Mouse (Mus musculus): ENCODE results near the gene Osbp2.
A peak's percentile ranks its signal among the peaks of the same experiment; 100 is the strongest.

Osbp2 gene

DNA sequence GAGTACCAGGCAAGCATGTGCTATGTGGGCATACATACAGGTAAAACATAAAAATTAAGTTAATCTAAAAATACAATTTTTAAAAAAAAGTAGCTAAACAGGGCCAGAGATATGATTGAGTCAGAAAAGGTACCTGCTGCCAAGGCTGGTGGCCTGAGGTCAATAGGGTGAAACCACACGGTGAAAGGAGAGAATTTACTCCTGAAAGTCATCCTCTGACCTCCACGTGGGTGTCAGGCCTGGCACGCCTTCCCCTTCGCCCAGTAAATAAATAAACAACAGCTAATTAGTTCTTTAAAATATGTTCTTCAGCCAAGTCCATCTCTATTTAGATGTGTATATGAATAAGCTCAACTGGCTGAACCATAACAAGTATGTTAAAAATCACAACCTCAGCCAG is 3.3 kb downstream of the Osbp2 start:
- DNase-seq: no peak

DNA sequence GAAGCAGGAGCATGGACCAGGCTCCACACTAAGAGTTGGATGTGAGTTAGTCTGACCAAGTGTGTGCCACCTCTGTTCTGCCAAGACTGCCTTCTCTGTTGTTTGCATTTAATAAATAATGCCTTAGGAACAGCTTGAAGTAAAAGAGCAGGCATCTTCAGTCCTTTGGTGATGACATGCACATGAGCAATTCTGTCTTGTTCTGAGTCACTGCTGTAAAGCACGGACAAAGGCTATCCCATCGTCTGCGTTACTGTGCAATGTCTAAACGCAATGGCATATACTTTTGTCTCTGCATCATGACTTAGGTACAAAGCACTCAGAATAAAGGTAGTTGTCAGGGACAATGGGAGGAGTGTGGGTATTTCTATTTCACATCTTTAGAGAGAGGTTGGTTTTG is 3.9 kb downstream of the Osbp2 start:
- DNase-seq: no peak

DNA sequence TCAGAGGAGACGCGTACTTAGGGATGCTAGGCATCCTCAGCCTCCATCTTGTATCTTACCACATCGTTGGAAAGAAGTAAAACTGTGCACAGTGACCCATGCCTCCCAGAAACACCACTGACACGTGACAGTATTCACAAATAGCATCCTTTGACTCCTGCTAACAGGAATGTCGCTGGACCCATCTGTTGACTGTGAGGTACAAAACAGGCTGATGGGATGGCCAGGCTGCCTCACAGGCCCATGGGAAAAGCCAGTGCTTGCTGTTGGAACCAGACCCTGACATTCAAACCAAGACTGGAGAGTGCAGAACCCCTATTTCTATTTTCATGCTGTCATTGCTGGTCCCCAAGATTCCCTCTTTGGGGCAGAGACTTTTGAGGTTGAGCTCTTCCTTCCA is 5.8 kb downstream of the Osbp2 start:
- DNase-seq: no peak

DNA sequence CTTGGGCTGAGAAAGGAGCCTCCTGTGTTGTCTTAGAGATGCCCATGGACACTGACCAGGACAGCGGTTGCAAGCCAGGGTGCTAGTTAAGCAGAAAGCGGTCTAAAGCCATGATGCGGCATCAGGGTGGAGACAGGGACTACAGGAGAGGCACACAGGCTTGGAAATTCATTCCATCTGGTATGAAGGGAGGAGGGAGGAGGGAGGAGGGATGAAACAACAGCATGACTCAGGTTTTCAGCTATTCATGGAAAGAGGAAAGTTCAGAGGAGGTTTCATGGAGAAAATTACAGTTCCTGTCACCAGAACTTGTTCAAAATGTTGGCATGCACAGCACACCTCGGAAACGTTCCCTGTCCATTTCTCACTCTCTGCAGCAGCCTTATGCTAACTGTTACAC is 7.9 kb downstream of the Osbp2 start:
- no peak for DNase-seq

DNA sequence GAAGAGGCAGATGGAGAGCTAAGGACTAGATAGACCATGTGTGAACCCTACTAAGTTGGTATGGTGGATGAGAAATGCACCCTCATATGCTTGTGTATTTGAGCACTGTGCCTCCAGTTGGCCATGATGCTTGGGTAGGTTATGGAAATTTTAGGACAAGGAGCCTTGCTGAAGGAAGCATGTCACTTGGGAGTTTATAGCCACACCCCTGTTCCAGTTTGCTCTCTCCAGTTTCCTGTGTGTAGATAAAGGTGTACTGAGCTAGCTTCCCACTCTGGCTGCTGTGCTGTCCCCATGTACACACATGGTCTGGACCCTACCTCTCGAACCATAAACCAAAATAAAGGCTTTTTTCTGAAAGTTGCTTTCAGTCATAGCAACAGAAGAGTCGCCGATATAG is 9.5 kb downstream of the Osbp2 start:
- no peak for DNase-seq

DNA sequence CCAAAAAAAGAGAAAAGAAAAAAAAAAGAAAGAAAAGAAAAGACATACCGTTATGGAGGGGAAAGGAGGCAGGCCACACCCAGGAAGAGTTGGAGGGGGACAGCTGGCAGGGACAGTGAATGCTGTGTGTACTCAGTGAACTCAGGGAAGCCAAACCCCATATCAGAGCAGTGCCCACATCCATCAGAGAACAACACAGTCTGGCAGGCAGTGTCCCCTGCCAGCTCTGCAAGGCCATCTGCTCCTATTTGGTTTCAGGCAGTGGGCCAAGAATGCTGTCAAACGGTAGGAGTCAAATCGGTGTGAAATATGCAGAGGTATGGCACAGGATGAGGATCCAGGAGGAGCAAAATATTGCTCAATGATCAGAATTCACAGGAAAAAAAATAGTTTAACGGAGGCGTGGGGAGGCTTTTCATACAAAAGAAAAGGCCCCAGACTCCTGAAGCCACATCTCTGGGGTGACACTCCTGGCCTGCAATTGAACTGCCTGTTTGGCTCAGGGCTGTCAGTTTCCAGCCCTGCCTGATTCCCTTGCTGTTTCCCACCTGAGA is 10.1 kb downstream of the Osbp2 start:
- DNase-seq: no peak

DNA sequence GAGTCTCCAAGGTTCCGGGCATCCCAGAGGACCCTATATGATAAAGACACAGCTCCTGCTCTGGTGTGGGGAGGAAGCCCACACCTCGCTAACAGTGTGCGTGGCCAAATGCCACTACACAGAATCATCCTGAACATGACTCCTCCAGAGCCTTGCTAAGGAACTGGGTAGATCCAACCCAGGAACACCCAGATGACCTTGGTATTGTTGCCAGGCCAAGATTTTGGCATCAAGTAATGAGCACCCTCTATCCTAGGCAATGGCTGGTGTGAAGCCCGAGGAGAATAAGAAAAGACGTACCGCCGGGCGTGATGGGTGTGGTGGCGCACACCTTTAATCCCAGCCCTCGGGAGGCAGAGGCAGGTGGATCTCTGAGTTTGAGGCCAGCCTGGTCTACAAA is 10.7 kb downstream of the Osbp2 start:
- DNase-seq: no peak

DNA sequence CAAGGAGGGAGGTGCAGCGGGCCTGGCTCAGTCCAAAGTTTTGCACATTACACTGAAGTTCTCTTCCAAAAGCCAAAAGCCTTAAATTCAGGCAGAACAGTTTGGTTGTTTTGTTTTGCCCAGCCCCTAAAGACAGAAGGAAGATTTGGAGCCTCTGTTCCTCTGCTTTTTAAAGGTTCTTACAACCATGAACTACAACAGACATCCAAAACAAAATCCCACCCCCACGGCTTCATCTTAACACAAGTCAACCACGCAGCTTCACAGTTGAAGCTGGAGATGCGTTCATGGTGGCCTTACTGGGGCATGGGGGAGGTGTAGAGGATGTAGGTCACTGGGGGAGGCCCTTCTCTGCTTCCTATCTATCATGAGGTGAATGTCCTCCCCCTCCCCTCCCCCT is 11.8 kb downstream of the Osbp2 start:
- DNase-seq: no peak

DNA sequence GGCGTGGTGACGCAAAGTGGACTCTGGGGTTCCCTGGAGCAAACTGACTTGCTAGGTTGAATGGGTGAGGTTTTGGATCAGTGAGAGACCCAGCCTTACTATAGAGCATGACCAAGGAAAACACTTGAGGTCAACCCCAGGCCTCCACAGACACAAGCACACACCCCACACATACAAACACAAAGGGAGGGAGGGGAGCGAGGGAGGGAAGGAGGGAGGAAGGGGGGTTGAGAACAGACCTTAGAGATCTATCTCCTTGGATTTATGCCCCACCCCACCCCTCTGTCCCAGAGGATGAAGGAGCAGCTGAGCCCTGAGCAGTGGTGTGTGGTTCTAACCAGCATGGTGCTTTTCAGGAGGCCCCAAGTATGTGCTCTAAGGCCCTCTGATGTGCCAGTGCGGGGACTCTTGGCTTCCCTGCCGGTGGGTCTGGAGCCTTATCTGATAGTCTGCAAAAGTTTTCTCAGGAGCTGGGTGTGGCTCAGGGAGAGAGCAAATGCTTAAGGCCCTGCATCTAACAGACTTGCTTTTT is 12.9 kb downstream of the Osbp2 start:
- no peak for DNase-seq

DNA sequence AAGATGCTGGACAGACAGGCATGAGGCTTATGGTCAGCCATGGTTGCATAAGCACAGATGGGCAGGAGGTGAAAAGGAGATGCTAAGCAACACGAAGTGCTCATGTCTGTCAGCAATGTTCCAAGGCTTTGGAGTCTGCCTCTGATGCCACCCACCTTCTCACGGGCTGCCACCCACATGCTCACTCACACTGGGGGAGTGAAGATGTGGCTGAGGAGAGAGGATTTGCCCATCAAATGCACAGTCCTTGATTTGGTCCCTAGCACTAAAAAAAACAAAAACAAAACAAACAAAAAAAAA is 13.4 kb downstream of the Osbp2 start:
- no peak for DNase-seq

DNA sequence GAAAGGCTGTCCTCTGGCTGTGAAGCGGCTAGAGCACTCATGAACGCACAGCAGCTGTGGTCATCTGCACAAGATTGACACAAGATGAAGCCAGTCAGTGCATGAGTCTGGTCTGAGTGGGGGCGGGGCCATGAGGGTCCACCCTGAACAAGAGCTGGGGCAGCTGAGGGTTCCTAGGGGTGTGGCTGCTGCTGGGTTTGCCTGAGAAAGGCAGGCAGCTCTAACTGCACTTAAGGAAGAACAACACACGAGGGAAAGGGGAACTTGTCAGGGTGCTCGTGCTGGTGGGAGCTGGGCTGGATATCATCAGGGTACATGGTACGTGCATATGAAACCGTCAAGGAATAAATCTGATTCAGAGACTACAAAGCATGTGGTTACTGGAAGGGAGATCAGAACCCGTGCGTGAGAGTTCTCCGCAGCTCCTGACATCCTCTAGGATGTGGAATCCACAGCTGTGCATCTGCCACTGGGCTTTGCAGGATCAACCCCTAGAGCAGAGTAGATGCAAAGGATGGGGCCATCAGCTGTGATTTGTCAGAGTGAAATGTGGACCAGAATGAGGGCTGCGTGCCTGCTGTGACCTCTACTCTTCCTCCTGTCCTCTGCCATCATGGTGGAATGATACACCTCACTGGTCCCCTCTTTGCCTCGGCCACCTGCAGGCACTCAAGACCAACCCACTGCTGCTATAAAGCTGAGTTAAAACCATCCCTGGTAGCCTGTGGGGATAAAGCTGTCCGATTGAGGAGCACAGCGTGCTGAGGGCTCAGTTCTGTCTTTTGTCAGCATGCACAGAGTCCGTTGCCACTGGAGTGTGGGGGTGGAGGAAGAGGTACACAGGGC is 14.0 kb downstream of the Osbp2 start:
- no peak for DNase-seq

DNA sequence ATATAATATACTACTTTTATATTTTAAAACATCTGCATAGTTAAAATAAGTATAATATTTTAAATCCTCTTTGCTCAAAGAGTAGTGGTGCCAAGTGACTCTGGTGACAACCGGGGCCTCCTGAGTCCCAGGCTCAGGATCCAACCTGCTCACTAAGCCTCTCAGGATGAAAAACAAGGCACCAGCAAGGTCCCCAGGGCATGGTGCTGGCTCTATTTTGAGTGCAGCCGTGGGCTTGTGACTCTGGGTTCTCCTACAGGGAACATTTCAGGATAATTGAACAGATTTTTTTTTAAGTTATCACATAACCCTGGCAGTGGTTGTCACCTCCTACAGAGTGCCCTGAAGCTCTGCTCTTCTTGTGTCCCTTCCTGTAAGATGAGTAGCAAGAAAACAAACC is 17.4 kb downstream of the Osbp2 start:
- no peak for DNase-seq

DNA sequence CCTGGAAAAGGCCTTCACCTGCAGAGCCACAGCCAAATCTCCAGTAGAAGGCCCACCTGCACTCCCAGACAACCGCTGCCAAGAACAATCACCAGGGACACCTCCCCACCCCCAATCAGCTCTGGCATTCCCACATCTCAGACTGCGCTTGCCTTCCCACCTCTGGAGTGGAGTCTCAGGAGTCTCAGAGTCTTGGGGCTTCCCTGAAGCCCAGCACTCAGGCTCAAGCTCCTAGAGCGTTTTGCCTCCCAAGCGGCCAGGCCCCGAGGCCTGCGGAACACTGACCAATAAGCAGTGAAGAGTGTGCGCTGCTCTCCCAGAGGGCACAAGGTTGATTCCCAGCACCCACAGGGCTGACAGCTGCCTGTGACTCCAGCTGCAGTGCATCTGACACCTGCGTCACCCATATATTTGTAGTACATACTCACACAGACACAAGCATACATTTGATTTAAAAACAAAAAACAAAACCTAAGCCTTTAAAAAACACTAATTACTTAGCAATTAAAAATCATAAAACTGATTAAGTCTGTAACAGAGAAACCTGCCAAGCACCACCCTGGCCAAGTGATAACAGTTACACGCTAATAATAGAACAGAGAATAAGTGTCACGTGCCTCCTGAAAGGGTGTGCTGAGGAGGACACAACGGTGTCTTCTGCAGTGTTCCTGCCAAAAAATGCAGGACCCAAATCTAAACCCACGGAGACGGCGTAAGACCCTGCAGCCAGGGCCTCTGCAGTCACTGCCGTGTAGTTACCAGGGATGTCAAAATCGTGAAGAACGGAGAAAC is 19.6 kb downstream of the Osbp2 start:
- no peak for DNase-seq

DNA sequence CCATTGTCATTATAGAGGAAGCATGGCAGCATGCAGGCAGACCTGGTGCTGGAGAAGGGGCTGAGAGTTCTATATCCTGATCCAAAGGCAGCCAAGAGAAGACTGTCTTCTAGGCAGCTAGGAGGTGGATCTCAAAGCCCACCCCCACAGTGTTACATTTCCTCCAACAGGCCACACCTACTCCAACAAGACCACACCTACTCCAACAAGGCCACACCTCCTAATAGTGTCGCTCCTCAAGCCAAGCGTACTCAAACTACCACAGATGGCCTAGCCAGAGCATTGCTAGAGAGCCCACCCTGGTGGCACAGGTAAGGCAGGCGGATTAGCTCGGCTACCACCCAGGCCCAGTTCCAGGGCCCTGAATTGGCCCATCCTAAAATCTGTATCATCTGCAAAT is 28.4 kb downstream of the Osbp2 start:
- DNase-seq: no peak

DNA sequence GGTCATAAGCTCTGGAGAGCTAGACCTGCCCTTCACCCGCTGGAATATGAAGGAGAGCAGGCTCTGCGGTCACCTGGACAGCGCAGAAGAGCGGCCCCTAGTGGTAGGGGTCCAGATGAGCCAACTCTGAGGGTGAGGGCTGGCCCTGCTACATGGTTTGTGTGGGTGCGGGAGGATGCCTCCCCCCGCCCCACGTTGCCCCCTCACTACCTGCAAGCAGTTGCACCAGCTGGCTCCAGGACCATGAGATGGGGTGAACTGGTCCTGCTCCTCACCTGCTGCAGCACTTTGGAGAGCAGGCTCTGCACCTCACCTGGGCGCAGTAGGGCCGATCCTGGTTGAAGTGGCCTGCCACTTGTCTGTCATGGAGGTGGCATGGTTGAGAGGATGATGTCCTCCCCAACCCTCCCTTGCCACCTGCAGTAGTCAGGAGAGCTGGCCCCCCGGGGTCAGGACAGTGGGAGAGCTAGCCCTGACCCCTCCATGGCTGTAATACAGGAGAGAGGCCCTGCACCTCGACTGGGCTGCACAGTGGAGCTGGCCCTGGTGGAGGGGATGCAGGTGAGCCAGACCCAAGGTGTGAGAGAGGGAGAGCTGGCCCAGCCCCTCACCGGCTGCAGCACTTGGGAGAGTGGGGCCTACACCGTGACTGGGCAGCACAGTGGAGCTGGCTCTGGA is 29.1 kb downstream of the Osbp2 start:
- DNase-seq: peak; percentile 59

DNA sequence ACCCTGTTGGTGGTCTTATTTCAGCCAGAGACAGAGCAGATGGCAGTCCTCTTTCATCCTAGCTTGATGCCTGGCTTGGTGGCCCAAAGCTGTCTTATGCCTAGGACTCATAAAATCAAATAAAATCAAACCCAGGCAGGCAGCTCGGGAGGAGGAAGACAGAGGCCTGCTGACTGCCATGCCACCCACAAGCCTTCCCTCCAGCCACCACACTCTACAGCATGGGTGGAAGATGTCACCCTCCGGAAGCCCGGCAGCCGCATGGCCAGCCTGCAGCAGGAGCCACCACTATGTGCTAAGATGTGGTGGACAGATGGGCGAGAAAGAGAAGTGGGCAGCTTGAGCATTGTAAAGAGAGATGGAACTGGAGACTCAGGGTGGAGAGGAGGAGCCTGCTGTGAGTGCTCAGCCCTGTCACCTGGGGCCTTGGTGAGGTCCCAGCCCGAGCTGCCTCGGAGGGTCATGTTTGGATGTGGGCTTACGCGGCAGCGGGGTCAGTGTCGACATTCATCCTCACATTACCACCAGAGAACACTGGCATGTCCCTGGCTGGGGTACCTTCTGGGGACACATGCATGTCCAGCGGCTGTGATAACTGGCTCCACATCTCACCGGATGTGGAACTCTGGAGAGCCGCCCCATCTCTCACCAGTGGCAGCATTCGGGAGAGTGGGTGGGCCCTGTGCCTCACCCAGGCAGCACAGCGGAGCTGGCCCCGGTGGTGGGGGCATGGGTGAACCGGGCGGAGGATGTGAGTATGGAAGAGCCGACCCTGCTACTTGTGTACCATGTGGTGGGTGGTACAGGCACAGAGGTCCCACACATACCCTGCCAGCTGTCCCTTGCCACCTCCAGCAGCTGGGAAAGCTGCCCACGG is 29.9 kb downstream of the Osbp2 start:
- DNase-seq: no peak

DNA sequence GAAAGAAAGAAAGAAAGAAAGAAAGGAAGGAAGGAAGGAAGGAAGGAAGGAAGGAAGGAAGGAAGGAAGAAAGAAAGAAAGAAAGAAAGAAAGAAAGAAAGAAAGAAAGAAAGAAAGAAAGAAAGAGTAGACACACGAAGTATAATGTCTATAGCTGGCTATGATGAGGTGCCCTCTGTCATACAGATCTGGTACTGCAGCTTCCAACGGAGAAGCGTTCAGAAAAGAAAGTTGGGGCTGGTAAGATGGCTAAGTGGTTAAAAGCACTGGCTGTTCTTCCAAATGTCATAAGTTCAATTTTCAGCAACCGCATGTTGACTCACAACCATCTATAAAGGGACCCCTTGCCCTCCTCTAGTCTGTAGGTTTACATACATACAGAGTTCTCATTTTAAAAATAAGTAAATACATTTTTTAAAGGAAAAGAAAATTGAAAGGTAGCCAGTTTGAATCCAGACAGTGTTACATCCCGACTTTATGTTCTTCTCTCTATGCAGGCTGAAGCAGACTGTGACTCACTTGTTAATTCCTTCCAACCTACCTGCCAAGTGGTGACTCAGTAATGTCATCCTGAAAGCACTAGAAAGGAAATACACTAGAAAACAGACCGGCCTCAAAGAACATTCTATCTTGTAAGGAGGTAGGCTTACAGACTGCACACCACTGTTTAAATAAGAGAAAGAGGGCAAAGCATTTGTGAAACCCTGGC is 31.4 kb downstream of the Osbp2 start:
- DNase-seq: peak; percentile 37

DNA sequence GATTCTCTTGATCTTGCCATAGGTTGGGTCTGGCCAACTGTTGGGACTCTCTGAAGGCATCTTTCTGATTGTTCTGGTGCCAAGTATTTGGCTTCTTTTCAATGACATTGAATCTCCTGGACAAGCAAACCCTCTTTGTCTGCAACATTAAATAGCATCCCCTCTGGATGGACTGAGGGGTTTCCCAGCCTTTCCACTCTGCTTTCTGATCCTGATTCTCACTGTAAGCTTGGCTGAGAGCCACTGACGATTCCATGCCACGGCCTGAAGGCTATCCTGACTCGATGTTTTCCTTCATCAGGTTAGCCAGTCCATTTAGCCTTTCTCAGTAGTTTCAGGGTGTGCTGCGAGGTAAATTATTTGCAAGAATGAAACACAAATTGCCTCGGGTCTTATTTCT is 34.0 kb downstream of the Osbp2 start:
- no peak for DNase-seq

DNA sequence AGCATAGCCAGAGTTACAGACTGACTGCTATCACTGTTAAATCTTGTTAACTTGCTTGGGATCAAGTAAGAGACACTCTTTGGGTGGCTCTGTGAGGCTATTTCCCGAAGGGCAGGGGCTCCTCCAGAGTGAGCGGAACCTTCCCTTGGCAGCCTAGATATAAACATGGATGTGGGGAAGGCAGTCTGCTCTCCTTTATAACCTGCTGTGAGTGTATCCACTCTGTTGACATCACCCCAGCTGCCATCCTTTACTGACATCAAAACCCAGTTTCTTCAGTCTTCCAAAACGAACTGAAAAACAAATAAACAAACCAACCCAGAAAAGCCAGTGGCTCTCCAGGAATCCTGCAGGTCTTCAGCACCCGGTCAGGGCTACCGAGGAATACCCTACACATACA is 39.6 kb downstream of the Osbp2 start:
- no peak for DNase-seq

DNA sequence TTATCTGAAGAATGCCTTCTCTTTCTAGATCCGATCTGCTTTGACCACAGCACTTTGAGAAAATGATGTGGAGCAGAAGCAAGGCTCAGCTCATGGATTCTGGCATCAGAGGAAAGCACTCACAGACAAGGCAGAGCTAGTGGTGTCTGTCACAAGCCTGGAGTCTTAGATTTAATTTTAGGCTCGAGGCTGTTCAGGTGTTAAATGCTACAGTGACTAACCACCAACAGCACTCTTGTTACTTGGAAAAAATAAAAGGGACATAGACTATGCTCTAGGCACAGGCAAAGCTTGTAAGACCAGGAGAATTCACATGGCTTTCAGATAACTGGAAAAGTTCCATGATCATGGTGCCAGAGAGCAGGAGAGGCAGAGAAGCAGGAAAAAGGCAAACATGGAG is 40.3 kb downstream of the Osbp2 start:
- no peak for DNase-seq

DNA sequence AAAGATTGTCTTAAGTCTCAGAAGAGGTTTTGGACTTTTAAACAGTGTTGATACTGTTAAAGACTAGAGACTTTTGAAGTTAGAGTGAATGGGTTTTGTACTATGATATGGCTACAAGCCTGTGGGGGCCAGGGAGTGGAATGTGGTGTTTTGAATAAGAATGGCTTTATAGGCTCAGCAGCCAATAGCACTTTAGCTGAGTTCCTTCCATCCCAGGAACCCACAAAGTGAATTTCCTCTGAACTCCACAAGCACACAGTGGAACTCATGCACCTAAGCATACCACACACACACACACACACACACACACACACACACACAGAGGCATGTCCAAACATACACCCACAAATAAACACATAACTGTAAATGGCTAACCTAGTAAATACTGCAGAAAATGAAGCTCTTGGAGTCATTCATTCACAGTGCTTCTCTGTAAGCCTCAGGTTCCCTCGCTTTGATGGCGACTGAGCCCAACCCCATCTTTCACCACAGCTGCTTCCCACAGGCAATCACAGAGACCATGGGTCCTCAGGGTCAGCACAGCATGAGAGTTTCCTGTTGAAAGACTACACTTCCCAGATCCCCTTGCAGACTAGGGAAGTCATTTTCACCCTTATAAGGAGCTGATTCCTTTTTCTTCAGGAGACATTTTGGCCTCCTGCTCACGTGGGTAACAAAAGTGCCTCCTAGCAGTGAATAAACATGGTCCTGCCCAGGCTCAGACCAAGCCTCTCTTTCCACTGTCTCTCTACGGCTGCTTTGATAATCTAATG is 45.5 kb downstream of the Osbp2 start:
- no peak for DNase-seq

All from kidney, postnatal 14 days (tissue).